Mouse (Mus musculus) ES-Bruce4 (cell line): ENCODE data around the gene Ghr. TPM values are rescaled to one million over a fixed set of nuclear protein-coding genes. Genes with fewer than 3 reads are reported as not detected.

ENCODE experiments used
- H3K27ac ChIP-seq: 2 replicates; pipeline ENCODE4 v1.5.1; 2012; ENCODE audit warnings: low read length, inconsistent platforms; ENCODE audit not compliant: insufficient read depth
- H3K27me3 ChIP-seq: 2 replicates; pipeline ENCODE4 v1.6.1; 2012; ENCODE audit warnings: mild to moderate bottlenecking, low read length, inconsistent platforms; ENCODE audit not compliant: control insufficient read depth, poor library complexity, insufficient read depth, severe bottlenecking
- H3K36me3 ChIP-seq: 2 replicates; pipeline ENCODE4 v1.6.1; 2012; ENCODE audit warnings: inconsistent platforms, mild to moderate bottlenecking, low read length, moderate library complexity; ENCODE audit not compliant: control insufficient read depth, poor library complexity, insufficient read depth, severe bottlenecking
- H3K4me1 ChIP-seq: one replicate; pipeline ENCODE4 v1.8.1; 2011; ENCODE audit warnings: low read length; ENCODE audit not compliant: control insufficient read depth, insufficient read depth
- H3K4me3 ChIP-seq: 2 replicates; pipeline ENCODE4 v1.5.1; 2011; ENCODE audit warnings: low read depth, mild to moderate bottlenecking, low read length
- H3K9ac ChIP-seq: 2 replicates; pipeline ENCODE4 v1.6.1; 2012; ENCODE audit warnings: low read depth, mild to moderate bottlenecking, inconsistent platforms; ENCODE audit not compliant: poor library complexity, severe bottlenecking
- H3K9me3 ChIP-seq: replicated peaks from 2 replicates; pipeline ENCODE4 v1.6.1; 2012; ENCODE audit warnings: mild to moderate bottlenecking, low read length, inconsistent platforms; ENCODE audit not compliant: control insufficient read depth, poor library complexity, insufficient read depth, severe bottlenecking
- CTCF ChIP-seq: IDR thresholded peaks from one replicate; pipeline ENCODE4 v1.8.1; 2011; ENCODE audit warnings: low read depth, low read length
- EP300 ChIP-seq: IDR thresholded peaks from 2 replicates; pipeline ENCODE4 v1.6.1; 2011; ENCODE audit warnings: low read depth, low read length; ENCODE audit not compliant: insufficient read depth
- POLR2A ChIP-seq: IDR thresholded peaks from one replicate; pipeline ENCODE4 v1.8.1; 2011; ENCODE audit warnings: low read length; ENCODE audit not compliant: insufficient read depth
- polyA plus RNA-seq: library from polyadenylated mRNA; stranded (reverse); fragments of >200 nt; gene quantifications from 2 replicates; pipeline ENCODE4 v1.2.4, GENCODE M21; 2011; ENCODE audit warnings: low read depth; ENCODE audit not compliant: missing spikeins, insufficient read depth, insufficient read length

Gene Ghr
- polyA plus RNA-seq, 1 experiment, result 40.5 TPM

DNA sequence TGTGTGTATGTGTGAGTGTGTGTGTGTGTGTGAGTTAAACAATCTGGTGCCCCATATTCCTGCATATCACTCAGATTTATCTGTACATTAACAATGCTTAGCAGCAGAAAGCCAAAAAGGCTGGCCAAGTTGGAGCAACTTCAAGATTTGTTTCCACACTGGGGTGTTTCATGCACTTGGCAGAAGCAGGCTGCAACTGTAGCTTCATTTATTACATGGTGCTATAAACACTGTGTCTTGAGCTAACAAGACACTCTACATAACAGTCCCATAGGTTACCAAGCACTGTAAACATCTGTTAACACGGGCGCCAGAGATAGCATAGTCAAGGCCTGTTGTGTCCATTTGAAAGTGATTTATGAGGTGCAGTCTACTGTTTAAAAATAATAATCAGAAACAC is 3.1 kb downstream of the Ghr start:
- Histone ChIP-seq H3K27ac (no peak overlapping the region), H3K36me3 (no peaks in the 10 kb centered on the region), H3K9me3 (no peaks in the 10 kb centered on the region), H3K9ac (no peak overlapping the region), H3K4me1 (no peaks in the 10 kb centered on the region), H3K27me3 (no peaks in the 10 kb centered on the region), H3K4me3 (no peak overlapping the region)
- no peak for TF ChIP-seq CTCF
- TF ChIP-seq EP300, result no peak
- TF ChIP-seq POLR2A, result no peak

DNA sequence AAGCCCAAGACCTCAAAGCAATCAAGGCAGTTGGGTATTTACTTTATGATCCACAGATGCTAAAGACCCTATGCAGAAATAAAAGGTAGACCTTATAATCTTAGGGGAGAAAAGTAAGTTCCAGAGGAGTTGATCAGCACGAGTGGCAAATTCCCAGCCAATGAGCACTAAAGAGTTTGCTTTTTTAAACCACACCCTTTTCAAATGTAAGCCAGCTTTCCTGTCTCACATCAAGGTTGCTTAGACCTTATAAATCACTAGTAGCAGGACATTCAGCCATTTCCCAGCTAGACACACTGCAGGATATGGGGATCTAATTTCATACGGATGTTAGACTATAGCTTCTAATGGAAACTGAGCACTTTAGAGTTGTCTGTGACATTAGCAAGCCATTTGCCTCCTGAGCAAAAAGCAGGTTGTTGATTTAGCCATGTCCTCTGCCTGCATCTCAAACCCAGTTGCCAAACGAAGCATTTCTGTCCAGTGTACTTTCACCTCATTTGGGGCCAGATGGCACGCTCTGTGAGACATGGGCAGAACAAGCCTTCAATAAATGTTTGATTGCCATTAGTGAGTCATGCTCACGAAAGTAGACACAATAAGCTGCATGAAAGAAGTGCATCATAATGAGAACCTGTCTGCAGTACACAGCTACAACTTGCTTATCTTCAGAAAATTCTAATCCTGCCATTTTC is 4.9 kb downstream of the Ghr start:
- Histone ChIP-seq H3K27me3 (no peaks in the 10 kb centered on the region), H3K9ac (no peak overlapping the region), H3K4me1 (no peaks in the 10 kb centered on the region), H3K36me3 (no peaks in the 10 kb centered on the region), H3K27ac (no peak overlapping the region), H3K9me3 (no peaks in the 10 kb centered on the region), H3K4me3 (no peak overlapping the region)
- TF ChIP-seq CTCF (no peak), EP300 (no peak), POLR2A (no peak)

DNA sequence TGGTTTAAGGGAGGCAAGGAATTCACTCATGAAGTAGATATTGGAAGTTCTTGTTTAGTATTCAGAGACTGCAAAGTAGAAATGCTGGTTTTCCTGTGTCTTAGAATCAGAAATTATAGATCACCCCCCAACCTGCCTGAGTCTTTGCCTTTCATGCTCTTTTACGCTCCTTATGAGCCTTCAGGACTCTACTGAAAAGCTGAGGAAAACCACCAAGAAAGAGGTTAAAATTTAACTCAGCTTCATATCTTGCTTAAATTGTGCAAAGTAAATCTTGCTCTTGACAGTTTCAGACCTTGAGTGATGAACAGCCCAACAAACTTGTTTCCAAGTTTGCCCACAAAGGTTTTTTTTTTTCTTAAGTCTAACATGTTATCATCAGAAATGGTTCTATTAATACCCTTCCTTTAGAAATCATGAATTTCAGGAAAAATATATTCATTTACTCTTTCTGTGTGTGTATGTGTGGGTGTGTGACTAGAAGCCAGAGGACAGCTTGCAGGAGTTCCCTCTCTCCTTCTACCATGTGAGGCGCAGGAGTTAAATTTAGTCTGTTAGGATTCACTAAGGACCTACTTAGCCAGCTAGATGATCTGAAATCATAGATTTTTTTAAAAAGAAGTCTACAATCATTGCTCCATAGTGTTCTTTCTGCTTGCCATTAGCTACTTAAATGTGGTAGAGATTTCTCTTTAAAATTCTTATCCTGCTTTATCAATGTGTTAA is 14.0 kb downstream of the Ghr start:
- Histone ChIP-seq H3K4me3 (no peak overlapping the region), H3K4me1 (no peaks in the 10 kb centered on the region), H3K27me3 (no peaks in the 10 kb centered on the region), H3K9me3 (no peaks in the 10 kb centered on the region), H3K27ac (no peak overlapping the region), H3K36me3 (no peaks in the 10 kb centered on the region), H3K9ac (no peak overlapping the region)
- TF ChIP-seq EP300 (no peak), CTCF (no peak), POLR2A (no peak)

DNA sequence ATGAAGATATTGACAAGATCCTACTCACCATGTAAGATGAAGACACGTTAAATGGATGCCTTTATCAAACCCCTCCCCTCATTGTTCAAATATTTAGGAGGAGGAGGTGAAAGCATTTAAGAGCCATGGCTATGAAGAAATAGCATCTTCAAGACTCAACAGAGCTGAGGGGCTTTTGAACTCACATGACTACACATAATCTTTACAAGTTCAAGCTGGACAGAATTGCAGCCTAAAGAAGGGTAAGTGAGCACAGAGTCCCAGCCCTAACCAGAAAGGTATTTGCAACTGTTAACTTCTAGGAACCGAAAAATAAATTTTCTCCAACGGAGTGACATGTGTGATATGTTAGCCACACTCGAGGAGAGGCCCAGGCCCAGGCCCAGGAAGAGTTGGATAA is 18.7 kb downstream of the Ghr start:
- no peaks in the 10 kb centered on the region; the same call in 1 of the 2 replicates for H3K27me3 ChIP-seq
- H3K4me1 ChIP-seq, result no peaks in the 10 kb centered on the region
- TF ChIP-seq EP300, result no peak
- H3K9me3 ChIP-seq, result no peaks in the 10 kb centered on the region
- H3K27ac ChIP-seq, result no peak overlapping the region
- no peak overlapping the region for H3K4me3 ChIP-seq
- H3K36me3 ChIP-seq, result no peaks in the 10 kb centered on the region
- no peak overlapping the region for H3K9ac ChIP-seq

DNA sequence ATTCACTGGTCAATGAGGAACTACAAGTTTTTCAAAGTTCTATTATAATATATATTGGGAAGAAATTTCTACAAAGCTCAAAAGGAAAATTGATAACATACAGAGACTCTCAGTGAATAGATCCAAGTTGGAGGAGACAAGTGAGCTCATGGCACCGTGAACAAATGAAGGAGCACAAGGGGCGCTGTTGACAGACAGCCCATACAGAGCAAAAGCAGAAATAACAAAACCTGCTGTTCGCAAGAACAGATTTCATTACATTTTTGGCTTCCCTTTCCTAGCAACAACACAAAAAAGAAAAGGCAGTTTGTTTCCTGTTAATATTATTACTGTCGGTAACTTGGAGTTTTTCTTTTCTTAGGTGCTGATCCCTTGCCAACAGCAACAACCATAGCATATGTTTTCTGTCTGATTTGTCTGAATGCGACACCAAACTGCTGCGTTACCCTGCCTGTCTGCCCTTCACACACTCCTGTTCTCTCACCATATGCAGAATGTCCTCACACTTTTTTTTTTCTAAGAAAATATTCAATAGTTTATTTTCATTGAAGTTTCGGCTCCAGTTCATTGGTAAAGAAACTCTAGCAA is 19.3 kb downstream of the Ghr start:
- Histone ChIP-seq H3K9ac (no peak overlapping the region), H3K9me3 (no peaks in the 10 kb centered on the region), H3K4me1 (no peaks in the 10 kb centered on the region), H3K27ac (no peak overlapping the region), H3K4me3 (no peak overlapping the region), H3K36me3 (no peaks in the 10 kb centered on the region), H3K27me3 (no peaks in the 10 kb centered on the region; the same call in 1 of the 2 replicates)
- TF ChIP-seq EP300 (no peak), CTCF (no peak)

DNA sequence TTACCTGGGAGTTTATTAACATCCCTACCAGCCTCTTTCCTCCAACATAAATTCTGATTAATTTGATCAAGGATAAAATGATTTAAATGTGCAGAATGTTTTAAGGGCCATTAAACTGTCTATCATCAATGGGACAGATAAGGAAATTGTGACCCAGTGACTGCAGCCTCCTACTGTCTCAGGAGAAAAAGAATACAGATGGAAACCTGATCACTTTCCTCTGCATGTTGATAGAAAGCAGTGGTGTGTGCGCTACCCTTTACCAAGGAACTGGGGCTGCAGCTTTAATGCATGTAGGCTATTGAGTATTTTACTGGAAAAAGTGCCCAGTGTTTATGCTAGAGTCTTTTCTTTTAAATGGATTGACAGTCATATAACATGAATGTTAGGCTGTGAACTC is 19.8 kb downstream of the Ghr start:
- Histone ChIP-seq H3K4me1 (no peaks in the 10 kb centered on the region), H3K36me3 (no peaks in the 10 kb centered on the region), H3K4me3 (no peak overlapping the region), H3K27me3 (no peaks in the 10 kb centered on the region; the same call in 1 of the 2 replicates), H3K27ac (no peak overlapping the region), H3K9me3 (no peaks in the 10 kb centered on the region), H3K9ac (no peak overlapping the region)
- TF ChIP-seq EP300 (no peak), CTCF (no peak)
